Mouse (Mus musculus) kidney, adult 2 months (tissue): ENCODE data around the gene Nup205.

Experiments
- CTCF ChIP-seq: fragments of 200-500 bp; conservative IDR thresholded peaks from 2 replicates; pipeline ENCODE4 v1.5.1; 2011; ENCODE audit warnings: low read depth, mild to moderate bottlenecking, control low read depth, low read length, moderate library complexity, mixed read lengths; ENCODE audit not compliant: insufficient read depth, insufficient read length
- POLR2A ChIP-seq: fragments of 200-500 bp; IDR thresholded peaks from one replicate; pipeline ENCODE4 v1.6.1; 2011; ENCODE audit warnings: low read depth, low read length, control low read depth

DNA sequence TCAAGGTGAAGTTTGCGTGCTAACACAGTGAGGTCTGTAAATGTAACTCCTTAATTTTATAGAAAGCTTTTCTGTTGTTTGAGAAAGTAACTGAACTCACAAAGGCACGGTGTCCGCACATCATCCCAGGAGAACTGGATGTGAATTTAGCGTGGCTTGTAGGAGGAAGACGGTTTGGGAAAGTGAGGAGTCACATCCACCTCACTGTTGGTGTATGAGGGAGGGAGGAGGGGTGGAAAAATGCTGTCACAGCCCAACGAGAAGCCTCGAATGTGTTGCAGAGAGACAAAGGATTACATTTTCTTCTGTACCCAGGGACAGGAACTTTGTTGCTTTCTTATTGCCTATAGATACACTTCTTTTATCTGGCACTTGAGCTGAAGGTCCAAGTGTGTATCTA is 83.3 kb downstream of the Nup205 start:
- TF ChIP-seq CTCF (no peak), POLR2A (no peak)
